Mouse (Mus musculus) lung, adult 2 months (tissue): ENCODE measurements at regions not wholly inside any gene's neighbourhood (a gene's known extent, or its start where the extent isn't known, plus 50 kb on each side); places are given as distances from the start of the nearest gene placed in this dataset.

Experiments used
- CTCF ChIP-seq: fragments of 200-500 bp; IDR thresholded peaks from 2 replicates; pipeline ENCODE4 v1.5.1; 2011; ENCODE audit warnings: mild to moderate bottlenecking, low read length, control low read depth; ENCODE audit not compliant: insufficient read depth
- POLR2A ChIP-seq: fragments of 200-500 bp; IDR thresholded peaks from 2 replicates; pipeline ENCODE4 v1.6.1; 2011; ENCODE audit warnings: low read depth, mild to moderate bottlenecking, control low read depth, low read length, borderline replicate concordance; ENCODE audit errors: extremely low read depth

- TF ChIP-seq POLR2A = no peak
- TF ChIP-seq CTCF = no peak
These were observed 630.1 kb upstream of the Auts2 start for GRCm38 (mm10) chr5:133173155-133173723.
